Mouse (Mus musculus) cerebellum, adult 9-10 months (tissue): Measurements from ENCODE around the gene Pea15a.
A peak's percentile ranks its signal among the peaks of the same experiment; 100 is the strongest.
"Not testable (repeated sequence)": the region's sequence is repeated elsewhere in the genome, so short reads cannot be mapped to it uniquely, and the experiment has no call there.

ENCODE experiments used
- DNase-seq: peaks from one replicate; pipeline ENCODE4 v3.0.0; 2022

Gene Pea15a

DNA sequence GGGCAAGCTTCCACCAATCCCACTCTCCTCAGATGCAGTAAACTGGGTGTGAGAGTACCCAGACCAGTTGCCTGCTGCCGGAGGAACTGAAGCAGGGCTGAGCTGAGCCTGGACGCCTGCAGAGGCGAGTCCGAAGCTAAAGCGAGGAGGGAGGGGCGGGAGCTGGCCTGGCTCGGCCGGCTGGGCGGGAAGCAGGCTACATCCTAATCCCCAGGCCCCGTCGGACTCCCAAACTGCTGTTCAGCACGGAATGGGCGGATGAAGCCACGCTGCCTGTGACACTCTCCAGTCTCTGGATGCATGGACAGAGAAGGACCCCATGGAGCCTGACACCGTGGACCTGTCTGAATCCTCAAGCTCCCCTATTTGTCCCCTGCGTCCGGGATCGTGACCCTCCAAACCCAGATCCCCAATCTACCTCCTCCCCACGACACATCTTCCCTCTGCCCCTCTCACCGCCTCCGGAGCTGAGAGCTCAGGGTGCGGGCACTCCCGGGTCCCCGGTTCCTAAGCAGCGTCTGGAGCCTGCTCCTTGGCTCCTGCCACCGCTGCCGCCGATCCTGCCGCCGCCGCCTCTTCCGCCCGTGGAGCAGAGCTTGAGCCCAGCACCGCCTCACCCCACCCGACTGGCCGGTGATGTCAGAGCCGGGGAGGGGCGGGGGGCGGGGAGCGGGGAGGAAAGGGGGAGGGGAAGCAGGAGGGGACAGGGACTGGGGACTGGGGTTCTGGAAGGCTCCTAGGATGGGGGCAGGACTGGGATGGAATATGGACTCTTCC, at the start of gene Pea15a:
Pea15a (minus strand) TSS at position 664 of the 777 bp plus-strand sequence.
- peak; percentile 90 for DNase-seq

GRCm38 (mm10) chr1:172247679-172248078, 41.1 kb upstream of the Pea15a start:
- DNase-seq = no peak

GRCm38 (mm10) chr1:172247216-172247615, 40.6 kb upstream of the Pea15a start:
- no peak for DNase-seq

DNA sequence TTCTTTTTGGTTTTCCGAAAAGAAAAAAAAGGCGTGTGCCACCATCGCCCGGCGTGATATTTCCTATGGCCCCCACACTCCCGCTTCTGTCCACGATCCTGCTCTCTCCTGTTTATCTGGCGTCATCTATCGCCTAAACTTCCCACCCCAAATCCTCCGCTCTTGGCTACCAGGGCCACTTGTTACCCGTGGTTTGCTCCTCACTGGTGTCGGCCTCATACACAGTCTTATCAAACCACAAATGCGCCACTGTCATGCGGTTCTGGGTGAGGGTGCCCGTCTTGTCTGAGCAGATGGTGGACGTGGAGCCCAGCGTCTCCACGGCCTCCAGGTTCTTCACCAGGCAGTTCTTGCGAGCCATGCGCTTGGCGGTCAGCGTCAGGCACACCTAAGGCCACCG, 38.0 kb upstream of the Pea15a start:
- DNase-seq = not testable (repeated sequence)

- DNase-seq = peak; percentile 46
Observed at GRCm38 (mm10) chr1:172243547-172244205, 37.1 kb upstream of the Pea15a start.

GRCm38 (mm10) chr1:172242401-172242800, 35.8 kb upstream of the Pea15a start:
- no peak for DNase-seq

GRCm38 (mm10) chr1:172240945-172241708, 34.5 kb upstream of the Pea15a start:
- DNase-seq = no peak

- DNase-seq = no peak
Observed at GRCm38 (mm10) chr1:172229215-172229614, 22.6 kb upstream of the Pea15a start.

GRCm38 (mm10) chr1:172228209-172228608, 21.6 kb upstream of the Pea15a start:
- DNase-seq = peak; percentile 68

GRCm38 (mm10) chr1:172221297-172222063, 14.9 kb upstream of the Pea15a start:
- no peak for DNase-seq

DNA sequence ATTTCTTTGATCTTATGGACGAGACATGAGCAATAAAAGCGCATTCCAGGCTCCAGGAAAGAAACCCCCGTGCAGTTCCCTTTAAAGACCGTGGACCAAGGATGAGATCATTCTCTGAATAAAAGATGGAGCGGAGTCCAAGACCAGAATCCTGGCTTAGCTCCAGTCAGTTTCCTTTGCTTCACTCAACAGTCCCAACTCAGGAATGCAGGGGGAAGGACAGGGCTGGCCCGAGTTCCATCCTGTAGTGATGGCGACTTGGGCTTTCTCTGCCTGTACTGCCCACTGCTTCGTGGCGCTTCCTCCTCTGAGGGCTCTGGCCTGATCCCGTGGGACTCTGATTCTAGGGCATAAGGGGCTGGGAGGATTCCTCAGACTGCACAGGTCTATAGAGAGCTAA, 13.8 kb upstream of the Pea15a start:
- DNase-seq = no peak

DNA sequence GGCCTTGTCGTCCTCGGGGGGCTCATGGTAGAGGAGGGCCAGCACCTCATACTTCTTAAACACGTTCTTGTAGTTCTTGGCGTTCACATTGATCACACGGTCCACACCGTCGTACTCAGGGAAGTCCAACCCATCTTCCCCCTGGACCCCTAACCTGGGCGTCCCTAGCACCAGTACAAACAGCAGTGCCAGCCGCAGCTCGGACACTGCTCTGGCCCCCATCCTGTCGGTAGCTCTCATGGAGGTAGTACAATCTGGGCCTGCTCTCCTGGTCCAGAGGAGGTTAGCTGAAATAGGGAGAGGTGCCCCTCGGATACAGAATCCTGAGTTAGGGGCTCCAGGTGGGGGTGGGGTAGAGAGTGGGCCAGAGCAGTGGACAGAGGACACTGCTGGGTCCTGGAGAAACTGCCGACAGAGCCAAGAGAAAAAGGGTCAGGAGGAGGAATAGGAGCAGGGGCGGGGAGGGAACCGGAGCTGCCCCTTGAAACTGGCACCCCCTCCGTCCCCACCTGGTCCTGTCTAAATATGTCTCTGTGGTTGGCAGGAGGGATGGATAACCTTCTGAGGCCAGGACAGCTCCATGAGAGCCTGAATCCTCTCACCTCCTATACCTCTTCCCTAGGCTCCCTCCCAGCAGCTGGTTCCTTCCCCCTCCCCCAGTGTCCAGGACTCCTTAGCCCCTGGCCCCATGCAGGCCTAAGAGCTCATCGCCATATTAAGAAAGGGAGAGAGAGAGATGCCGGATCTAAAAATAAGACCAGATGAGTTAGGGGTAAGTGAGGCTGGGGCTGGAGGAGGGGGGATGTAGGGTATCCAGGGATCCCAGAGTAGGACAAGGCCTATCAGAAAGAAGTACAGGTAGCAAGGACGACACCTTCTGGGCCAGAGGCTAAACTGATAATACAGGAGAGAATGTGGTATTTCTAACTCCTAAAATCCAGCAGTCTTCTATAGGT, 13.1 kb upstream of the Pea15a start, which contains the start of gene Casq1:
Casq1 (minus strand) TSS at position 418 of the 956 bp plus-strand sequence.
- no peak for DNase-seq

DNA sequence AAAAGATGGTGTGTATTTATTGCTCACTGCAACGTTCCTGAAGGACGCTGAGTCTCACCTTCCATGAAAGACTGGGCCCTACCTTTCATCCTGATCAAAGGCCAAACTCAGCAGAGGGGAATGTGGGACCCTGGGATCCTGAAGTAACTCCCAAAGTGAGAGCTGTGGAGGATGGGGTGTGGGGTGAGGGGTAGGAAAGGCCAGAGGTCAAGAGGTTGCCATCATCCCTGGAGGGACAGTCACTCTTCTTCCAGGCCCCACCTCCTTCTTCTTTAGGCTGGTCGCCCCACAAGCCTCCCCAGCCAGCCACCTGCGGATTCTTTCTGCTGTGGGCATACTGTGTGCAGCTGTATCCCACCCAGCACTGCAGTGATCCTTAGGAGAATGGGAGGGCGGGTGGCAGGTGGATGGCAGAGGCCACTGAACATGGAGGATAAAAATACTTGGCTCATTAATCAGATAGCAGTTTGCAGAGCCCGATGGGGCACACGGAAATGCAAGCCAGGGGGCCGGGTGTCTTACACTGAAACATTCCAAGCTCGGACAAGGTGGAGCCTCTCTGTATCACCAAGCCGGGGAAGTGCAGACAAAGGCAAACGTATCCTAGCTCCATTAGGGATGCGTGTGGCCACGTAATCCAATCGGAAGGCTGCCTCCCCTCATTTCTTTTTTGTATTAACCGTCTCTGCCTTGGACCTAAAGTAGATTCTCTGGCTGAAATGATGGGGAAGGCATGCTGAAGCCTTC, 11.7 kb upstream of the Pea15a start:
- DNase-seq = no peak

DNA sequence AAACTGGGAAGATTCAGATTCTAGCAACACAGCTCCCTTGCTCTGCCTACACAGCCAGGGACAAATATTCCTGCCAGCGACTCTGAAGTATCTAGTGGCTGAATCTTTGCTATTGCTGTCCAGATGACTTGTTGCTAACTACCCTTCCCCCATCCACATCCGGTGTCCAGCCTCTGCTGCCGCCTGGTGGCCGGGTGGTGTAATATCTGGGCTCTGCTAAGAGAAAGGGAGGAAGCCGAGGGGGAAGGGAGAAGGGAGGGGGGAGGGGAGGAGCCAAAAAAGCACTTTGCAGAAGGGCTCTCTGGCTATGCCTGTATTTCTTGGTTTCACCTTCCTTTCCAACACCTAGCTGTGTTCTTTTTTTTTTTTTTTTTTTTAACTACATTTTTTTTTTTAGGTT, 10.5 kb upstream of the Pea15a start:
- peak; percentile 89 for DNase-seq

DNA sequence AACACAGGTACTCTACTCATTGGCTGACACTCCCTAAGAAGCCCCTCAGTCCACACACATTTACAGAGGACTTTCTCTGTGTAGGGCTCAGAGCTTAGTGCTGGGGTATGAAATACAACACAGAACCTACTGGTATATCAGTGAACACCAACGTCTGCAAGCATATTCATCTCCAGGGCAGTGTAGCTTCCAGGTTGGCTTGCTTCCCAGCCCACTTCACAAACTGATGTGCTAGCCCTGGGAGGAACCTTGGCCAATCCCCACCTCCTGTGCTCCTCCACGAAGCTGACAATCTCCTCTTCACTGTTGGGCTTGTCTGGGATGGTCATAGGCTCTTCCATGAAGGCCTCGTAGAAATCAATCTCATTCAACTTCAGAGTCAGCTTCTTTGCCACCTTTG, 8.1 kb upstream of the Pea15a start:
- no peak for DNase-seq

DNA sequence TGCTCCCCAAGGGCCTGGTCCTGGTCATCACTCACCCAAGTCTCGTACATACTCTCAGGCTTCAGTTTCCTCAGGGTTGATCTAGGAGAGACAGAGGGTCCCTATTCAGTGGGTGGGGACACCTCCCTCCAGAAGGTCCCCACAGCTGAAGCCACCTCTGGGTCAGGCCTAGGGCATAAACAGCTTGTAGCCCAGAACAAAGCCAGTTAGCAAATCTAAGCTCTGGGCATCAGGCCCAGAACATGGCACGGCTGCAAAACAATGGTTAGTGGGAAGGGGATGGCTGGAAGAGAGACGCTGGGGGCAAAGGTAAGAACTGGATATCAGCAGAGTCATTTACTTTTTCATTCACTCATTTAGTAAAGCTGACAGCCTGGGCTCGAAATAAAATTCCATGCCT, 7.2 kb upstream of the Pea15a start:
- no peak for DNase-seq

DNA sequence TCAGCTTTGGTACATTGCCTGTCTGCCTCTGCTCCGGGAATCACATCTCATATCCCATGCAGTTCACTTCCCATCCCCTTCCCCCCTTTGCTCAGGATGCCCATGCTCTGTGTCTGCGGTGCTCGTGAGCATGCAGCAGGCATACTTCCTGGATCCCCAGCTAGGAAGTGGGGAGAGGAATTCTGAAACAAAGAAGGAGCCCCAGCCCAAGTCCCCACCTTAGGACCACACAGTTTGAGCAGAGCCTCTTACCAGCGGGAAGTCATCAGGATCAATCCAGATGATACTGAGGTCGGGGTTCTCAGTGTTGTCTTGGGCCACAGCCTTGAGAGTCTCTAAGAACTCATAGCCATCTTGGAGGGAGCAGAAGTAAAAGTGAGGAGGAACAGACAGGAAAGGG, 6.2 kb upstream of the Pea15a start:
- no peak for DNase-seq

GRCm38 (mm10) chr1:172207111-172207584, 544 bp upstream of the Pea15a start:
- peak; percentile 83 for DNase-seq

DNA sequence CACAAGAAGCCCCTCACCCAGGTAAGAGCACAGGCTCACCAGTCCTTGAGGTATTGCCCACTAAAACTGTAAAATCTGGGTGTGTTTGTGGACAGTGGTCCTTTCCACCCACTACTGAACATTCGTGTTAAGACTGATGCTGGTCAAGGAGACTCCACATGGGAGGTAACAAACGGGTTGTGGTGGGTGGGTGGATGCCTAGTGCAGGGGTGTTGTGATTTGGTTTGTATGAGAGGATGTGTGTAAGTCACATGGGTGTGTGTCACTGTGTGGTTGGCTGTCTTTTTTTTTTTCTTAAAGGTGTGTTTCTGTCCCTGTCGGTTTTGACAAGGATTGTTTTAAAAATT, 890 bp downstream of the Pea15a start:
- DNase-seq = peak; percentile 73

GRCm38 (mm10) chr1:172204814-172205740, 1.5 kb downstream of the Pea15a start:
- peak; percentile 81 for DNase-seq
